Mouse (Mus musculus) embryonic stem cell, embryonic (primary cell): ENCODE results near the gene Qdpr.

Experiments used
- CTCF ChIA-PET, 4 experiments: fragments of 300-600 bp in 2 of 4; fragments of 350-600 bp in 2 of 4; sonication (Branson Sonifier 250); formaldehyde crosslinking; loops; one replicate each; lab custom pipeline; 2022; ENCODE audit warnings: inconsistent platforms in 2 of 4; lab: Charles Lee
- POLR2A ChIA-PET, 4 experiments: fragments of 300-600 bp in 2 of 4; fragments of 350-600 bp in 2 of 4; sonication (Branson Sonifier 250); formaldehyde crosslinking; loops; one replicate each; lab custom pipeline; 2022; ENCODE audit warnings: antibody characterized with exemption in 4 of 4, inconsistent platforms in 1 of 4; lab: Charles Lee

Qdpr gene

GRCm38 (mm10) chr5:45449831-45450716 is at the start of gene Qdpr:
Gene Qdpr (minus strand): TSS chr5:45450236.
- ChIA-PET POLR2A (interaction anchor here (0.6 to 2.3 kb wide), 59 partner anchors 9 to 1307 kb away, joined by 3 to 48 read pairs (median 4); partner anchors contain the start of genes Ncapg (in 3 of the 4), Lap3 (in 2 of the 4) and Fam184b (in 1 of the 4)), CTCF (interaction anchor here in 3 of 4 experiments (0.6 to 1.6 kb wide), 8 partner anchors 20 to 493 kb away, joined by 3 to 9 read pairs (median 3); no protein-coding TSS in a partner anchor)

GRCm38 (mm10) chr5:45497564-45497963 is 47.5 kb upstream of the Qdpr start:
- ChIA-PET POLR2A (interaction anchor here in 2 of 4 experiments (2.0 to 16.9 kb wide), 6 partner anchors 16 to 173 kb away, joined by 9 to 249 read pairs (median 15); partner anchors contain the start of genes Ncapg (in 2 of the 2) and Qdpr (in 1 of the 2)), CTCF (no interaction called here)

GRCm38 (mm10) chr5:45496930-45497550 is 47.0 kb upstream of the Qdpr start:
- ChIA-PET POLR2A (interaction anchor here in 2 of 4 experiments (1.8 to 16.9 kb wide), 9 partner anchors 8 to 173 kb away, joined by 7 to 249 read pairs (median 15); partner anchors contain the start of genes Ncapg (in 2 of the 2) and Qdpr (in 2 of the 2)), CTCF (no interaction called here)

- POLR2A ChIA-PET, result interaction anchor here in 3 of 4 experiments (0.8 to 16.9 kb wide), 15 partner anchors 9 to 174 kb away, joined by 3 to 249 read pairs (median 15); partner anchors contain the start of genes Ncapg (in 3 of the 3) and Qdpr (in 2 of the 3)
- CTCF ChIA-PET, result no interaction called here
These were observed 46.4 kb upstream of the Qdpr start for GRCm38 (mm10) chr5:45496479-45496878.

GRCm38 (mm10) chr5:45496042-45496441 is 46.0 kb upstream of the Qdpr start:
- POLR2A ChIA-PET, result interaction anchor here in 3 of 4 experiments (0.7 to 16.9 kb wide), 19 partner anchors 7 to 360 kb away, joined by 3 to 249 read pairs (median 7); partner anchors contain the start of genes Ncapg (in 3 of the 3) and Qdpr (in 2 of the 3)
- CTCF ChIA-PET, result no interaction called here

- POLR2A ChIA-PET, result interaction anchor here (0.6 to 16.9 kb wide), 22 partner anchors 8 to 1847 kb away, joined by 3 to 249 read pairs (median 5); partner anchors contain the start of genes Ncapg (in 3 of the 4) and Qdpr (in 2 of the 4)
- CTCF ChIA-PET, result interaction anchor here in 1 of 4 experiments (0.6 kb wide), 1 partner anchor 40 kb away, joined by 4 read pairs; no protein-coding TSS in a partner anchor
These were observed 45.5 kb upstream of the Qdpr start for GRCm38 (mm10) chr5:45495429-45495975.

GRCm38 (mm10) chr5:45494093-45494755 is 44.2 kb upstream of the Qdpr start:
- ChIA-PET CTCF (no interaction called here), POLR2A (interaction anchor here in 2 of 4 experiments (0.6 to 16.9 kb wide), 19 partner anchors 8 to 176 kb away, joined by 3 to 249 read pairs (median 5); partner anchors contain the start of genes Ncapg (in 2 of the 2) and Qdpr (in 2 of the 2))

GRCm38 (mm10) chr5:45493191-45494092 is 43.4 kb upstream of the Qdpr start, which contains the start of gene Lap3:
Gene Lap3 (plus strand): TSS chr5:45493374.
- ChIA-PET POLR2A (interaction anchor here in 2 of 4 experiments (0.6 to 16.9 kb wide), 18 partner anchors 9 to 177 kb away, joined by 3 to 249 read pairs (median 5); partner anchors contain the start of genes Ncapg (in 2 of the 2) and Qdpr (in 2 of the 2)), CTCF (no interaction called here)

GRCm38 (mm10) chr5:45491776-45492175 is 41.7 kb upstream of the Qdpr start:
- POLR2A ChIA-PET, result interaction anchor here in 2 of 4 experiments (0.7 to 16.9 kb wide), 12 partner anchors 13 to 178 kb away, joined by 3 to 249 read pairs (median 4); partner anchors contain the start of genes Ncapg (in 2 of the 2), Qdpr (in 2 of the 2) and Fam184b (in 1 of the 2)

GRCm38 (mm10) chr5:45483654-45484053 is 33.6 kb upstream of the Qdpr start:
- CTCF ChIA-PET, result no interaction called here
- POLR2A ChIA-PET, result interaction anchor here in 1 of 4 experiments (0.8 kb wide), 1 partner anchor 33 kb away, joined by 3 read pairs; the partner anchor contains the start of gene Qdpr

More at GRCm38 (mm10) chr5:45491776-45492175, 41.7 kb upstream of the Qdpr start:
- CTCF ChIA-PET, result interaction anchor here in 1 of 4 experiments (0.8 kb wide), 1 partner anchor 42 kb away, joined by 3 read pairs; no protein-coding TSS in a partner anchor

- CTCF ChIA-PET, result no interaction called here
These were observed 32.6 kb upstream of the Qdpr start for GRCm38 (mm10) chr5:45482607-45483006.

GRCm38 (mm10) chr5:45481125-45481524 is 31.1 kb upstream of the Qdpr start:
- POLR2A ChIA-PET, result interaction anchor here in 1 of 4 experiments (1.1 to 1.6 kb wide), 2 partner anchors 13 to 188 kb away, joined by 3 read pairs; partner anchors contain the start of gene Ncapg
- CTCF ChIA-PET, result interaction anchor here in 1 of 4 experiments (0.6 kb wide), 1 partner anchor 158 kb away, joined by 3 read pairs; no protein-coding TSS in a partner anchor

More at GRCm38 (mm10) chr5:45482607-45483006, 32.6 kb upstream of the Qdpr start:
- POLR2A ChIA-PET, result interaction anchor here in 1 of 4 experiments (0.7 kb wide), 1 partner anchor 44 kb away, joined by 4 read pairs; no protein-coding TSS in a partner anchor

- ChIA-PET CTCF (interaction anchor here in 2 of 4 experiments (0.6 kb wide), 3 partner anchors 21 to 952 kb away, joined by 3 read pairs; no protein-coding TSS in a partner anchor), POLR2A (interaction anchor here in 2 of 4 experiments (0.8 to 1.6 kb wide), 2 partner anchors 10 to 14 kb away, joined by 3 to 4 read pairs; no protein-coding TSS in a partner anchor)
These were observed 30.0 kb upstream of the Qdpr start for GRCm38 (mm10) chr5:45480066-45480465.

- ChIA-PET CTCF (interaction anchor here in 2 of 4 experiments (0.8 to 2.2 kb wide), 2 partner anchors 57 to 58 kb away, joined by 4 to 10 read pairs; no protein-coding TSS in a partner anchor), POLR2A (interaction anchor here in 2 of 4 experiments (1.0 to 1.7 kb wide), 4 partner anchors 14 to 57 kb away, joined by 3 to 4 read pairs (median 3); partner anchors contain the start of gene Qdpr (in 2 of the 2))
These were observed 27.6 kb upstream of the Qdpr start for GRCm38 (mm10) chr5:45477601-45478000.

GRCm38 (mm10) chr5:45476288-45476687 is 26.3 kb upstream of the Qdpr start:
- POLR2A ChIA-PET, result interaction anchor here in 1 of 4 experiments (1.2 kb wide), 1 partner anchor 58 kb away, joined by 3 read pairs; no protein-coding TSS in a partner anchor
- CTCF ChIA-PET, result interaction anchor here in 2 of 4 experiments (0.7 to 2.2 kb wide), 2 partner anchors 58 kb away, joined by 3 to 10 read pairs; no protein-coding TSS in a partner anchor
